Mouse (Mus musculus): ENCODE measurements around the gene Snx29.

The Snx29 gene

GRCm38 (mm10) chr16:11688281-11689005 is 365.7 kb downstream of the Snx29 start:
- Histone ChIP-seq H3K27me3 (ENCODE audit: insufficient read depth, low read length) (no peaks in the 10 kb centered on the region), H3K4me3 (replicated peaks; ENCODE audit: low read length) (no peak overlapping the region), H3K36me3 (ENCODE audit: insufficient read depth, low read length) (no peaks in the 10 kb centered on the region), H3K9me3 (ENCODE audit: low read length) (no peaks in the 10 kb centered on the region), H3K4me1 (replicated peaks; ENCODE audit: low read depth, low read length) (peaks cover 7% of the 10 kb centered on the region; the same call in 1 of the 2 replicates)
- TF ChIP-seq NANOG (IDR thresholded peaks at IDR 0.05; ENCODE audit: borderline replicate concordance, low read length) (no peak), POU5F1 (IDR thresholded peaks at IDR 0.05; ENCODE audit: borderline replicate concordance, low read length) (no peak), CTCF (conservative IDR thresholded peaks at IDR 0.05; ENCODE audit: low read length) (no peak)

GRCm38 (mm10) chr16:11690097-11690496 is 367.4 kb downstream of the Snx29 start:
- Histone ChIP-seq H3K27me3 (ENCODE audit: insufficient read depth, low read length) (no peaks in the 10 kb centered on the region), H3K4me3 (replicated peaks; ENCODE audit: low read length) (no peak overlapping the region), H3K4me1 (replicated peaks; ENCODE audit: low read depth, low read length) (peaks cover 7% of the 10 kb centered on the region; the same call in 1 of the 2 replicates), H3K36me3 (ENCODE audit: insufficient read depth, low read length) (no peaks in the 10 kb centered on the region), H3K9me3 (ENCODE audit: low read length) (no peaks in the 10 kb centered on the region)
- TF ChIP-seq CTCF (conservative IDR thresholded peaks at IDR 0.05; ENCODE audit: low read length) (no peak), POU5F1 (IDR thresholded peaks at IDR 0.05; ENCODE audit: borderline replicate concordance, low read length) (no peak), NANOG (IDR thresholded peaks at IDR 0.05; ENCODE audit: borderline replicate concordance, low read length) (no peak)

- H3K27me3 ChIP-seq (ENCODE audit: insufficient read depth, low read length), result no peaks in the 10 kb centered on the region
- H3K4me1 ChIP-seq (replicated peaks; ENCODE audit: low read depth, low read length), result peaks cover 7% of the 10 kb centered on the region; the same call in 1 of the 2 replicates
- TF ChIP-seq NANOG (IDR thresholded peaks at IDR 0.05; ENCODE audit: borderline replicate concordance, low read length), result no peak
- no peak overlapping the region for H3K4me3 ChIP-seq (replicated peaks; ENCODE audit: low read length)
- H3K36me3 ChIP-seq (ENCODE audit: insufficient read depth, low read length), result no peaks in the 10 kb centered on the region
- no peaks in the 10 kb centered on the region for H3K9me3 ChIP-seq (ENCODE audit: low read length)
These were observed 368.0 kb downstream of the Snx29 start for GRCm38 (mm10) chr16:11690756-11691155.

GRCm38 (mm10) chr16:11691487-11692200 is 368.9 kb downstream of the Snx29 start:
- H3K9me3 ChIP-seq (ENCODE audit: low read length), result no peaks in the 10 kb centered on the region
- no peaks in the 10 kb centered on the region for H3K27me3 ChIP-seq (ENCODE audit: insufficient read depth, low read length)
- H3K4me1 ChIP-seq (replicated peaks; ENCODE audit: low read depth, low read length), result peaks cover 12% of the 10 kb centered on the region
- no peak overlapping the region for H3K4me3 ChIP-seq (replicated peaks; ENCODE audit: low read length)
- no peaks in the 10 kb centered on the region for H3K36me3 ChIP-seq (ENCODE audit: insufficient read depth, low read length)
- TF ChIP-seq POU5F1 (IDR thresholded peaks at IDR 0.05; ENCODE audit: borderline replicate concordance, low read length), result no peak
- TF ChIP-seq NANOG (IDR thresholded peaks at IDR 0.05; ENCODE audit: borderline replicate concordance, low read length), result no peak

- Histone ChIP-seq H3K36me3 (ENCODE audit: insufficient read depth, low read length) (no peaks in the 10 kb centered on the region), H3K4me3 (replicated peaks; ENCODE audit: low read length) (no peak overlapping the region), H3K4me1 (replicated peaks; ENCODE audit: low read depth, low read length) (peaks cover 18% of the 10 kb centered on the region), H3K9me3 (ENCODE audit: low read length) (no peaks in the 10 kb centered on the region), H3K27me3 (ENCODE audit: insufficient read depth, low read length) (no peaks in the 10 kb centered on the region)
- TF ChIP-seq NANOG (IDR thresholded peaks at IDR 0.05; ENCODE audit: borderline replicate concordance, low read length) (no peak), POU5F1 (IDR thresholded peaks at IDR 0.05; ENCODE audit: borderline replicate concordance, low read length) (no peak), CTCF (conservative IDR thresholded peaks at IDR 0.05; ENCODE audit: low read length) (no peak)
These were observed 370.0 kb downstream of the Snx29 start for GRCm38 (mm10) chr16:11692744-11693143.

- no peaks in the 10 kb centered on the region for H3K36me3 ChIP-seq (ENCODE audit: insufficient read depth, low read length)
- no peaks in the 10 kb centered on the region for H3K27me3 ChIP-seq (ENCODE audit: insufficient read depth, low read length)
- no peak for TF ChIP-seq POU5F1 (IDR thresholded peaks at IDR 0.05; ENCODE audit: borderline replicate concordance, low read length)
- TF ChIP-seq NANOG (IDR thresholded peaks at IDR 0.05; ENCODE audit: borderline replicate concordance, low read length), result no peak
- TF ChIP-seq CTCF (conservative IDR thresholded peaks at IDR 0.05; ENCODE audit: low read length), result no peak
- no peaks in the 10 kb centered on the region for H3K9me3 ChIP-seq (ENCODE audit: low read length)
- H3K4me3 ChIP-seq (replicated peaks; ENCODE audit: low read length), result no peak overlapping the region
- peaks cover 18% of the 10 kb centered on the region for H3K4me1 ChIP-seq (replicated peaks; ENCODE audit: low read depth, low read length)
These were observed 371.7 kb downstream of the Snx29 start for GRCm38 (mm10) chr16:11694386-11694785.

- H3K4me1 ChIP-seq (replicated peaks; ENCODE audit: low read depth, low read length), result peaks cover 17% of the 10 kb centered on the region
- no peaks in the 10 kb centered on the region for H3K27me3 ChIP-seq (ENCODE audit: insufficient read depth, low read length)
- H3K4me3 ChIP-seq (replicated peaks; ENCODE audit: low read length), result no peak overlapping the region
- TF ChIP-seq POU5F1 (IDR thresholded peaks at IDR 0.05; ENCODE audit: borderline replicate concordance, low read length) (no peak), CTCF (conservative IDR thresholded peaks at IDR 0.05; ENCODE audit: low read length) (peak; percentile 6; the same call in 1 of the 2 replicates), NANOG (IDR thresholded peaks at IDR 0.05; ENCODE audit: borderline replicate concordance, low read length) (peak; percentile 59; the same call in 1 of the 2 replicates)
- H3K36me3 ChIP-seq (ENCODE audit: insufficient read depth, low read length), result no peaks in the 10 kb centered on the region
- H3K9me3 ChIP-seq (ENCODE audit: low read length), result no peaks in the 10 kb centered on the region
These were observed 374.1 kb downstream of the Snx29 start for GRCm38 (mm10) chr16:11696767-11697166.

GRCm38 (mm10) chr16:11697710-11698357 is 375.1 kb downstream of the Snx29 start:
- no peak for TF ChIP-seq POU5F1 (IDR thresholded peaks at IDR 0.05; ENCODE audit: borderline replicate concordance, low read length)
- TF ChIP-seq CTCF (conservative IDR thresholded peaks at IDR 0.05; ENCODE audit: low read length), result 0 out of 2 replicates have a peak, but pooled peaks have one; percentile 11
- no peak overlapping the region for H3K4me3 ChIP-seq (replicated peaks; ENCODE audit: low read length)
- no peaks in the 10 kb centered on the region for H3K36me3 ChIP-seq (ENCODE audit: insufficient read depth, low read length)
- no peaks in the 10 kb centered on the region for H3K27me3 ChIP-seq (ENCODE audit: insufficient read depth, low read length)
- H3K9me3 ChIP-seq (ENCODE audit: low read length), result no peaks in the 10 kb centered on the region
- H3K4me1 ChIP-seq (replicated peaks; ENCODE audit: low read depth, low read length), result peaks cover 11% of the 10 kb centered on the region

Data from E14TG2a.4 (cell line).